Mouse (Mus musculus) ES-E14 (cell line): Measurements from ENCODE around the gene Sf3b2.

ENCODE experiments used
- ZC3H11A ChIP-seq: IDR thresholded peaks from 2 replicates; pipeline ENCODE4 v1.6.1; 2012; ENCODE audit warnings: low read depth, mild to moderate bottlenecking, inconsistent platforms, low read length, borderline replicate concordance
- ZNF384 ChIP-seq: IDR thresholded peaks from 2 replicates; pipeline ENCODE4 v1.6.1; 2012; ENCODE audit warnings: low read depth, low read length, inconsistent platforms

DNA sequence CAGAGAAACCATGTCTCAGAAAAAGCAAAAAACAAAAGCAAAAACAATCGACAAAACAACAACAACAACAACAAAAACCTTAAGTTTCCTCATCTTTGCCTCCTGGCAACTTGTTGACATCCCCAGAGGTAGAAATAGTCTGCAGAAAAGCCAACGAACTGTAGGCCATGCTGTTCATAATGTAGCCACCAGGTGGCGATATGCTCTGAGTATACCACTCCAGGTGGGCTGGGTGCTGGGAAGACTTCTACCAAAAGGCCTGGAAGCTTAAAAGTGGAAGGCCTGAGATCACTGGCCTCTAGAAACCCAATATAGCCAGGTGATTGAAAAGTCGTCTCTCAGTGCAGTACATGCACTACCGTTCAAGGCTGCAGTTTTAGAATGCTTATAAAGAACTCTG is 42.7 kb upstream of the Sf3b2 start:
- TF ChIP-seq ZNF384, result no peak
- TF ChIP-seq ZC3H11A, result peak; percentile 36; the same call in 1 of the 2 replicates
